Mouse (Mus musculus): Measurements from ENCODE around the gene Usb1.
"Not testable (repeated sequence)": the region's sequence is repeated elsewhere in the genome, so short reads cannot be mapped to it uniquely, and the experiment has no call there.

The Usb1 gene

GRCm38 (mm10) chr8:95375374-95375930, 43.4 kb downstream of the Usb1 start:
- no peak for DNase-seq (ENCODE audit: low spot score)

GRCm38 (mm10) chr8:95376309-95376999, 44.4 kb downstream of the Usb1 start:
- no peak for DNase-seq (ENCODE audit: low spot score)

- no peak for DNase-seq (ENCODE audit: low spot score)
These were observed 45.0 kb downstream of the Usb1 start for GRCm38 (mm10) chr8:95377101-95377500.

GRCm38 (mm10) chr8:95377863-95378291, 45.8 kb downstream of the Usb1 start:
- peak; percentile 49 for DNase-seq (ENCODE audit: low spot score)

GRCm38 (mm10) chr8:95378928-95379327, 46.8 kb downstream of the Usb1 start:
- not testable (repeated sequence) for DNase-seq (ENCODE audit: low spot score)

- no peak for DNase-seq (ENCODE audit: low spot score)
These were observed 48.9 kb downstream of the Usb1 start for GRCm38 (mm10) chr8:95380953-95381352.

GRCm38 (mm10) chr8:95381595-95381994, 49.5 kb downstream of the Usb1 start:
- no peak for DNase-seq (ENCODE audit: low spot score)

- no peak for DNase-seq (ENCODE audit: low spot score)
These were observed 52.4 kb downstream of the Usb1 start for GRCm38 (mm10) chr8:95384501-95384900.

- no peak for DNase-seq (ENCODE audit: low spot score)
These were observed 54.0 kb downstream of the Usb1 start for GRCm38 (mm10) chr8:95386037-95386436.

- DNase-seq (ENCODE audit: low spot score), result no peak
These were observed 55.1 kb downstream of the Usb1 start for GRCm38 (mm10) chr8:95387221-95387620.

GRCm38 (mm10) chr8:95387936-95388335, 55.9 kb downstream of the Usb1 start:
- no peak for DNase-seq (ENCODE audit: low spot score)

GRCm38 (mm10) chr8:95390312-95390711, 58.2 kb downstream of the Usb1 start:
- DNase-seq (ENCODE audit: low spot score), result no peak

- no peak for DNase-seq (ENCODE audit: low spot score)
These were observed 59.0 kb downstream of the Usb1 start for GRCm38 (mm10) chr8:95391101-95391500.

- DNase-seq (ENCODE audit: low spot score), result no peak
These were observed 60.5 kb downstream of the Usb1 start for GRCm38 (mm10) chr8:95392604-95393003.

GRCm38 (mm10) chr8:95395186-95395918, 63.3 kb downstream of the Usb1 start:
- DNase-seq (ENCODE audit: low spot score), result no peak

GRCm38 (mm10) chr8:95396752-95397151, 64.7 kb downstream of the Usb1 start:
- DNase-seq (ENCODE audit: low spot score), result peak; percentile 32

All from embryo, embryonic 10 days (tissue).